Mouse (Mus musculus): Measurements from ENCODE around the gene Rps19bp1. TPM values are rescaled to one million over a fixed set of nuclear protein-coding genes. Genes with fewer than 3 reads are reported as not detected.

Rps19bp1 gene
- polyA plus RNA-seq, 1 experiment from 2014 or later, result 69.1 TPM

DNA sequence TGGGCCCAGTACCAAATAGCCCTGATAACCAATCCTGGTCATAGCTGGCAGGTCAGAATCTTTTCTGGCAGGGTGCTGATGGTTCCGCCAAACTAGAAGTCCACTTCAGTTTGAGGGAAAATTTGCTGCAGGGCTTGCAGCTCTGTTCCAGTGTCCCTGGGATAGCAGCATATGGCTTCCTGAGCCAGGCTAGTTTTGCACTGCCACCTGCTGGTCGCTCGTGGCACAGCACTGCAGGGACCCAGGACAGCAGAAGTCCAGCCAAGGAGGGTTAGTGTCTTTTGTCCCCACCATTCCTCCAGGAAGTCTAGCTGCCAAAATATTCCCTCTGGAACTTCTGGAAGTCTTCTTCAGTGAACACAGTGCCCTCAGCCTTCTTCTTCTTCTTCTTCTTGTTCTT, 3.4 kb downstream of the Rps19bp1 start:
- no peaks in the 10 kb centered on the region for H3K9me3 ChIP-seq (ENCODE audit: control insufficient read depth, low read length)
- H3K27me3 ChIP-seq (ENCODE audit: control insufficient read depth, insufficient read depth, low read length), result no peaks in the 10 kb centered on the region
- H3K4me1 ChIP-seq (replicated peaks; ENCODE audit: control insufficient read depth, insufficient read depth, low read length), result peaks cover 13% of the 10 kb centered on the region
- peaks cover 13% of the 10 kb centered on the region; the same call in 1 of the 2 replicates for H3K36me3 ChIP-seq (ENCODE audit: control insufficient read depth, insufficient read depth, low read length)
- ATAC-seq (replicated peaks; ENCODE audit: low FRiP score) (no peak), DNase-seq (ENCODE audit: low spot score) (peak; percentile 92)
- no peak overlapping the region for H3K27ac ChIP-seq (ENCODE audit: low read depth, low read length)
- no peak overlapping the region for H3K4me2 ChIP-seq (ENCODE audit: low read depth, low read length, severe bottlenecking)
- WGBS, result 20% methylated on average over 3 of the region's 3 CpGs
- H3K9ac ChIP-seq (ENCODE audit: low read length), result no peak overlapping the region
- H3K4me3 ChIP-seq (ENCODE audit: low read depth, low read length), result no peak overlapping the region

DNA sequence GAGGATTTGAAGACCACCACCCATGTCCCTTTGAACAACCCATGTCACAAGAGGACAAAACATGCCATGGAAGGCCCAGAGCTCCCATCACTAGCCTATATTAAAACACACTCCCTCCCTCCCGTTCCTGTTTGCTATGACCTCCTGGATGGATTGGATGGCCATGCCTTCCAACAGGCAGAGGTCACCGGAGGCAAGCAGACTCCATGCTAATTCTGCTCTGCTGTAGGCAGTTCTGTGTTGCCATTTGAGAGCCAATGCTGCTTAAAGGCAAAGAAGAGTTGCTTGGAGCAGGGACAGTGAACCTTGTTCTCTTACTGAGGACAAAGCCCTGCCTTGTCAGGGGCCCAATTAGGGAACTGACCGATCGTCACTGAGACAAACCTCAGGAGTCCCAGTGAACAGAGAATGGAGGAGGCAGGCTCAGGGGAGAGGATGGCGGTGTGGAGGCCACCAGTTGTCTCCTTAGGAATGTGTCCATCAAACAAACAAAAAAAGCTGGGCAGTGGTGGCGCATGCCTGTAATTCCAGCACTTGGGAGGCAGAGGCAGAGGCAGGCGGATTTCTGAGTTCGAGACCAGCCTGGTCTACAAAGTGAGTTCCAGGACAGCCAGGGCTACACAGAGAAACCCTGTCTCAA, 4.6 kb downstream of the Rps19bp1 start:
- 74% methylated on average over 8 of the region's 8 CpGs for WGBS
- Histone ChIP-seq H3K27ac (ENCODE audit: low read depth, low read length) (no peak overlapping the region), H3K9me3 (ENCODE audit: control insufficient read depth, low read length) (no peaks in the 10 kb centered on the region), H3K27me3 (ENCODE audit: control insufficient read depth, insufficient read depth, low read length) (no peaks in the 10 kb centered on the region), H3K9ac (ENCODE audit: low read length) (no peak overlapping the region), H3K4me1 (replicated peaks; ENCODE audit: control insufficient read depth, insufficient read depth, low read length) (peaks cover 12% of the 10 kb centered on the region), H3K4me3 (ENCODE audit: low read depth, low read length) (no peak overlapping the region), H3K4me2 (ENCODE audit: low read depth, low read length, severe bottlenecking) (no peak overlapping the region), H3K36me3 (ENCODE audit: control insufficient read depth, insufficient read depth, low read length) (peaks cover 13% of the 10 kb centered on the region; the same call in 1 of the 2 replicates)
- no peak for DNase-seq (ENCODE audit: low spot score)
- no peak for ATAC-seq (replicated peaks; ENCODE audit: low FRiP score)

DNA sequence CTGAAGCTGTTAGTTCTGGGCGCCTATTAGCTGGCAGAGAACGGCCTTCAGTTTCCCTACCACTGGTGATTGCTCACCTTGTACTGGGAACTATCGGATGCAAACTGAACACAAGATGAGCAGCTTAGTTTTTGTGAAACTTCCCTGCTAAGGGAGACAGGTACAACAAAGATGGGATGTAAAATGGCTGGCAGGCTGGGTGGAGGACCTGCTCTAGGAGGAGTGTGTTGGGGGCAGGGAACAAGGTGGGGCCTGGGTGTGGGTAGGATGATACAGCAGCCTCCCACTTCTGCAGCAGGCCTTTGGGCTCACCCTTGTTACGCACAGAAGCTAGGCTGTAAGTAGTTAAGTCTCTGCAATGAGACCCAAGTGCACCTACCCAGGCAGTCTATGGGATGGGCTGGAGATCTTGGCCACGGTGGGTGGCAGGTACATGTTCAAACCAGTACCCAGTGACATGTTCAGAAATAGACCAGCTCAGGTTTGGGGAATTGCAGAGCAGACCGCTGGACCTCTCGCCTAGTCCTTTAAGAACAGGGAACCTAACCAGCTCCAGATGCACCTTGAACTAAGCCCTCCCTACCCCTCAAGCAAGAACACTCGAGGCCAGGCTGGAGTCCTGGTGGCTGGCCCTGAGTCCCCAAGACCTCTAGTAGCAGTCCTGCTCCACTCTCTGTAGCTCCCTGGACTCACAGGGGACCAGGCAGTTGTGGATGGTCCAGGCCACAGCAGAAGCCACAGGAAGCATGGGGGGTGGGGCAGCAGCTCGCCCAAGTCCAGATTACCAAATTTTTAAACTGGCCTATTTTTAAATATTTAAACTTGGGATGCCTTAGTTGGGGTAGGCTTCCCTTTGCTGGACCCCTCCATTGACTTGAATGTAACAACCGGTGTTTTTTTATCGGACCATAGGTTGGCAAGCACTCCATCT, 5.6 kb downstream of the Rps19bp1 start:
- WGBS, result 72% methylated on average over 11 of the region's 11 CpGs
- Histone ChIP-seq H3K4me3 (ENCODE audit: low read depth, low read length) (no peak overlapping the region), H3K27me3 (ENCODE audit: control insufficient read depth, insufficient read depth, low read length) (no peaks in the 10 kb centered on the region), H3K4me2 (ENCODE audit: low read depth, low read length, severe bottlenecking) (no peak overlapping the region), H3K27ac (ENCODE audit: low read depth, low read length) (peak overlapping the region; percentile 0; the same call in 1 of the 2 replicates), H3K36me3 (ENCODE audit: control insufficient read depth, insufficient read depth, low read length) (peaks cover 13% of the 10 kb centered on the region; the same call in 1 of the 2 replicates), H3K9me3 (ENCODE audit: control insufficient read depth, low read length) (no peaks in the 10 kb centered on the region), H3K9ac (ENCODE audit: low read length) (no peak overlapping the region), H3K4me1 (replicated peaks; ENCODE audit: control insufficient read depth, insufficient read depth, low read length) (peaks cover 16% of the 10 kb centered on the region)
- DNase-seq (ENCODE audit: low spot score) (peak; percentile 61), ATAC-seq (replicated peaks; ENCODE audit: low FRiP score) (no peak)

DNA sequence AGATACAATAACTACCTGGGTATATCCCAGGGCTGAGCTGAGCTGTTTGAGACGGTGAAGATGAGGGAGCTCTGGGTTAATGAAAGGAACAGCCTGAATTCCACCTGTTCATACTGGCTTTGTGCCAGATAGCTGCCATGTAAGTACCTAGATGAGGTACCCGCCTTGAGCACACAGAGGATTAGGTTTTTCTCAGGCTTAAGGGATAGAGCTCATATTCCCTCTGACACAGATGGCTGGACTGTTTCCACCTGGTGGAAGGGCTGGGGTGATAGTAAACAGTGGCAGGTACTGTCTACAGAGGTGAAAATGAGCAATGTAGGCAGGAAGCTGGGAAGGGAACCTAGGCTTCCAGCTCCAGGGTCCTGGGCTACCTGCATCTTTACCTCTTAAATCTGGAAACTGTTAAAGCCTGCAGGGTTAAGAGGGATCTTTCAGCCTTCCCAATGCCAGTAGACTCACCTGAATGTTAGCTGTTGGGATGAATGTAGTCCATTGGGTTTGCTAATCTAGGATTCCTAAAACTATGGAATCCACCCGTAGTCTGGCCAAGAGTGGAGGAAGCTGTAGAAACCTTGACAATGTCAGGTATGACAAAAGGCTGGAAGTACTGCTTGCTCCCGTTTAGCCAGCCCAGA, 6.4 kb downstream of the Rps19bp1 start:
- peaks cover 14% of the 10 kb centered on the region for H3K4me1 ChIP-seq (replicated peaks; ENCODE audit: control insufficient read depth, insufficient read depth, low read length)
- no peak overlapping the region; the same call in 1 of the 2 replicates for H3K4me2 ChIP-seq (ENCODE audit: low read depth, low read length, severe bottlenecking)
- no peaks in the 10 kb centered on the region for H3K27me3 ChIP-seq (ENCODE audit: control insufficient read depth, insufficient read depth, low read length)
- no peaks in the 10 kb centered on the region for H3K9me3 ChIP-seq (ENCODE audit: control insufficient read depth, low read length)
- 43% methylated on average over 4 of the region's 4 CpGs for WGBS
- H3K27ac ChIP-seq (ENCODE audit: low read depth, low read length), result 0 out of 2 replicates have a peak overlapping the region, but pooled peaks have one; percentile 2
- ATAC-seq (replicated peaks; ENCODE audit: low FRiP score), result no peak
- DNase-seq (ENCODE audit: low spot score), result no peak
- H3K36me3 ChIP-seq (ENCODE audit: control insufficient read depth, insufficient read depth, low read length), result peaks cover 13% of the 10 kb centered on the region; the same call in 1 of the 2 replicates
- 0 out of 2 replicates have a peak overlapping the region, but pooled peaks have one; percentile 1 for H3K9ac ChIP-seq (ENCODE audit: low read length)
- H3K4me3 ChIP-seq (ENCODE audit: low read depth, low read length), result peak overlapping the region; percentile 99; the same call in 1 of the 2 replicates

DNA sequence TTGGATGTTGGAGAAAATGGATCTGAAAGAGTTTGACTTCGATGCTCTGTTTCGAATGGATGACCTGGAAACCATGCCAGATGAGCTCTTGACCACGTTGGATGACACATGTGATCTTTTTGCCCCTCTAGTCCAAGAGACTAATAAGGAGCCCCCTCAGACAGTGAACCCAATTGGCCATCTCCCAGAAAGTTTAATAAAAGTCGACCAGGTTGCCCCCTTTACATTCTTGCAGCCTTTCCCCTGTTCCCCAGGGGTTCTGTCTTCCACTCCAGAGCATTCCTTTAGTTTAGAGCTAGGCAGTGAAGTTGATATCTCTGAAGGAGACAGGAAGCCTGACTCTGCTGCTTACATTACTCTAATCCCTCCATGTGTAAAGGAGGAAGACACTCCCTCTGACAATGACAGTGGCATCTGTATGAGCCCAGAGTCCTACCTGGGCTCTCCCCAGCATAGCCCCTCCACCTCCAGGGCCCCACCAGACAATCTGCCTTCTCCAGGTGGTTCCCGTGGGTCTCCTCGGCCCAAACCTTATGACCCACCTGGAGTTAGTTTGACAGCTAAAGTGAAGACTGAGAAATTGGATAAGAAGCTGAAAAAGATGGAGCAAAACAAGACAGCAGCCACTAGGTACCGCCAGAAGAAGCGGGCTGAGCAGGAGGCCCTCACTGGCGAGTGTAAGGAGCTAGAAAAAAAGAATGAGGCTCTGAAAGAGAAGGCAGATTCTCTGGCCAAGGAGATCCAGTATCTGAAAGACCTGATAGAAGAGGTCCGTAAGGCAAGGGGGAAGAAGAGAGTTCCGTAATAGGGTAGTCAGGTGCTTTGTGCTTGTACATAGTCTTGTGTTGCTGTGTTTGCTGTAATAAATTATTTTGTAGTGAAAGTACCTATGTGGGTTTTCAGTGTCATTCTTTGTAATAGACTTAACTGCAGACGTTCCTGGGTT, 7.2 kb downstream of the Rps19bp1 start:
- Histone ChIP-seq H3K27me3 (ENCODE audit: control insufficient read depth, insufficient read depth, low read length) (no peaks in the 10 kb centered on the region), H3K27ac (ENCODE audit: low read depth, low read length) (peak overlapping the region; percentile 93), H3K4me3 (ENCODE audit: low read depth, low read length) (peak overlapping the region; percentile 99), H3K4me2 (ENCODE audit: low read depth, low read length, severe bottlenecking) (peak overlapping the region; percentile 97), H3K4me1 (replicated peaks; ENCODE audit: control insufficient read depth, insufficient read depth, low read length) (peaks cover 14% of the 10 kb centered on the region), H3K9me3 (ENCODE audit: control insufficient read depth, low read length) (no peaks in the 10 kb centered on the region), H3K36me3 (ENCODE audit: control insufficient read depth, insufficient read depth, low read length) (peaks cover 13% of the 10 kb centered on the region; the same call in 1 of the 2 replicates), H3K9ac (ENCODE audit: low read length) (peak overlapping the region; percentile 99)
- DNase-seq (ENCODE audit: low spot score) (no peak), ATAC-seq (replicated peaks; ENCODE audit: low FRiP score) (no peak)
- WGBS, result 70% methylated on average over 12 of the region's 12 CpGs

DNA sequence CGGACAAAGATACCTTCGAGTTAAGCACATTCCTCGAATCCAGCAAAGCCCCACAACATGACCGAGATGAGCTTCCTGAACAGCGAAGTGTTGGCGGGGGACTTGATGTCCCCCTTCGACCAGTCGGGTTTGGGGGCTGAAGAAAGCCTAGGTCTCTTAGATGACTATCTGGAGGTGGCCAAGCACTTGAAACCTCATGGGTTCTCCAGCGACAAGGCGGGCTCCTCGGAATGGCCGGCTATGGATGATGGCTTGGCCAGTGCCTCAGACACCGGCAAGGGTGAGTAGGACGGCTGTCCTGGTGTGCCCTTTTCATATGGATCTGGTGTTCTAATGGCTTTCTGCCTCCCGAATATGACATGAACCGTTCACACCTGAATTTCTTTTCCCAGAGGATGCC, 7.9 kb downstream of the Rps19bp1 start:
- DNase-seq (ENCODE audit: low spot score), result no peak
- WGBS, result 12% methylated on average over 16 of the region's 16 CpGs
- Histone ChIP-seq H3K27me3 (ENCODE audit: control insufficient read depth, insufficient read depth, low read length) (no peaks in the 10 kb centered on the region), H3K36me3 (ENCODE audit: control insufficient read depth, insufficient read depth, low read length) (peaks cover 13% of the 10 kb centered on the region; the same call in 1 of the 2 replicates), H3K4me2 (ENCODE audit: low read depth, low read length, severe bottlenecking) (peak overlapping the region; percentile 97), H3K4me3 (ENCODE audit: low read depth, low read length) (peak overlapping the region; percentile 99), H3K27ac (ENCODE audit: low read depth, low read length) (peak overlapping the region; percentile 93), H3K4me1 (replicated peaks; ENCODE audit: control insufficient read depth, insufficient read depth, low read length) (peaks cover 14% of the 10 kb centered on the region), H3K9me3 (ENCODE audit: control insufficient read depth, low read length) (no peaks in the 10 kb centered on the region), H3K9ac (ENCODE audit: low read length) (peak overlapping the region; percentile 99)
- ATAC-seq (replicated peaks; ENCODE audit: low FRiP score), result no peak

DNA sequence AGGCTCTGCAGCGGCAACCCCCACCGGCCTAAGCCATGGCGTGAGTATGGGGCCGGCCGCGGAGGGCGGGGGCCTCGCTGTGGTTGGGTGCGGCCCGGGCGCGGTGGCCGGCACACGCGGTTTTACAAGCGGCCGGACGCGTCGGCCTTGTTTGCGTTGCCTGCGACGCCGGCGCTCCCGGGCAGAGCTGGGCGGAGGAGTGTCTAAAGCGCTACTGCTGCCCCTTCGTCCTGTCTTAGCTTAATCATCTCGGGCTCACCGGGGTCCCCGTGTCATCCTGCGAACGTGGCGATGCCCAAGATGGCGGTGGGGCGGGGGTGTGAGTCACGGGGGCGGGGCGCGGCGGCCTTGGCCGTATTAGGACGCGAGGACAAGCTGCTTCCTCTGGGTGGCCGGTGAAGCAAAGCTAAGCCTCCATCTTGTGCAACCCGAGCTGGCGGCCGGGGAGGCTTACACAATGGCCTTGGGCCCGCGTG, 8.4 kb downstream of the Rps19bp1 start:
- ATAC-seq (replicated peaks; ENCODE audit: low FRiP score) (peak; percentile 52), DNase-seq (ENCODE audit: low spot score) (peak; percentile 93)
- peak overlapping the region; percentile 99 for H3K4me3 ChIP-seq (ENCODE audit: low read depth, low read length)
- H3K36me3 ChIP-seq (ENCODE audit: control insufficient read depth, insufficient read depth, low read length), result peaks cover 13% of the 10 kb centered on the region; the same call in 1 of the 2 replicates
- H3K27me3 ChIP-seq (ENCODE audit: control insufficient read depth, insufficient read depth, low read length), result no peaks in the 10 kb centered on the region
- H3K4me1 ChIP-seq (replicated peaks; ENCODE audit: control insufficient read depth, insufficient read depth, low read length), result peaks cover 14% of the 10 kb centered on the region
- H3K4me2 ChIP-seq (ENCODE audit: low read depth, low read length, severe bottlenecking), result peak overlapping the region; percentile 97
- H3K9me3 ChIP-seq (ENCODE audit: control insufficient read depth, low read length), result no peaks in the 10 kb centered on the region
- under 1% methylated on average over 41 of the region's 51 CpGs for WGBS
- H3K27ac ChIP-seq (ENCODE audit: low read depth, low read length), result peak overlapping the region; percentile 93
- peak overlapping the region; percentile 99 for H3K9ac ChIP-seq (ENCODE audit: low read length)
